Mouse (Mus musculus): ENCODE results near the gene H2afy. TPM values are rescaled to one million over a fixed set of nuclear protein-coding genes. Genes with fewer than 3 reads are reported as not detected.

H2afy gene
- total and polyA plus RNA-seq, 2 experiments from 2014 or later = 169 to 181 TPM

- no peak for TF ChIP-seq CTCF (IDR thresholded peaks at IDR 0.05; ENCODE audit: low read depth)
- Histone ChIP-seq H3K9ac (no peak overlapping the region), H3K4me3 (ENCODE audit: low read depth, low read length) (no peak overlapping the region), H3K27me3 (ENCODE audit: insufficient read depth, low read length) (no peaks in the 10 kb centered on the region), H3K36me3 (ENCODE audit: insufficient read depth) (no peaks in the 10 kb centered on the region), H3K4me2 (ENCODE audit: low read depth) (no peak overlapping the region), H3K9me3 (ENCODE audit: low read length) (no peaks in the 10 kb centered on the region), H3K27ac (ENCODE audit: low read depth, low read length) (no peak overlapping the region), H3K4me1 (ENCODE audit: insufficient read depth) (no peaks in the 10 kb centered on the region)
- ATAC-seq (no peak), DNase-seq (no peak)
- 82% methylated on average over 7 of the region's 7 CpGs for WGBS
Measured at GRCm38 (mm10) chr13:56172106-56172505, 35.9 kb upstream of the H2afy start.

DNA sequence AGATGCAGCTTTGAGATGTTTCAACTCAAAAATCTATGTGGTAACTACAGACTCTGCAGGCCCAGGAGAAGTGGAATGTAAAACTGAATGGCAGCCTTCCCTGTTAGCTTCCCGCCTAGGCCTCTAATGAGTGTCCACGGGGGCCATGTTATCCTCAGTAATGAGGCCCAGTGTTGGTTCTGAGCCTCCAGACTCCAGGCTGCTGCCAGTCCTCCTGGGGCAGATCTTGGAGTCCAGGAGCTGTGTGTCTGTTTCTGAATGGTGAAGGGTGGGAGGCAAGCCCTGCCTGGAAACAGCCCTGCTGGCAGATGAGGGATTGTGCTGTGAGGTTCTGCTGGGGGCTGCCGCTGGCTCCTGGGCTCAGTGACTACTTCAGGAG is 32.2 kb upstream of the H2afy start:
- no peak for DNase-seq
- WGBS = 43% methylated on average over 3 of the region's 3 CpGs
- H3K4me3 ChIP-seq (ENCODE audit: low read depth, low read length) = no peak overlapping the region
- no peak overlapping the region for H3K27ac ChIP-seq (ENCODE audit: low read depth, low read length)
- H3K9me3 ChIP-seq (ENCODE audit: low read length) = no peaks in the 10 kb centered on the region
- no peak overlapping the region for H3K4me2 ChIP-seq (ENCODE audit: low read depth)
- no peak for TF ChIP-seq CTCF (IDR thresholded peaks at IDR 0.05; ENCODE audit: low read depth)
- no peak overlapping the region for H3K9ac ChIP-seq
- peak; percentile 36 for ATAC-seq
- H3K27me3 ChIP-seq (ENCODE audit: insufficient read depth, low read length) = no peaks in the 10 kb centered on the region
- no peaks in the 10 kb centered on the region for H3K4me1 ChIP-seq (ENCODE audit: insufficient read depth)
- H3K36me3 ChIP-seq (ENCODE audit: insufficient read depth) = no peaks in the 10 kb centered on the region

- Histone ChIP-seq H3K4me1 (ENCODE audit: insufficient read depth) (no peaks in the 10 kb centered on the region), H3K27ac (ENCODE audit: low read depth, low read length) (no peak overlapping the region), H3K27me3 (ENCODE audit: insufficient read depth, low read length) (no peaks in the 10 kb centered on the region), H3K36me3 (ENCODE audit: insufficient read depth) (no peaks in the 10 kb centered on the region), H3K9me3 (ENCODE audit: low read length) (no peaks in the 10 kb centered on the region), H3K4me3 (ENCODE audit: low read depth, low read length) (no peak overlapping the region), H3K4me2 (ENCODE audit: low read depth) (no peak overlapping the region), H3K9ac (no peak overlapping the region)
- WGBS = 34% methylated on average over 14 of the region's 14 CpGs
- ATAC-seq = peak; percentile 58
- TF ChIP-seq CTCF (IDR thresholded peaks at IDR 0.05; ENCODE audit: low read depth) = peak; percentile 71
- DNase-seq = peak; percentile 18
Measured at GRCm38 (mm10) chr13:56167446-56168402, 31.6 kb upstream of the H2afy start.

- no peaks in the 10 kb centered on the region for H3K4me1 ChIP-seq (ENCODE audit: insufficient read depth)
Measured at GRCm38 (mm10) chr13:56165561-56165960, 29.4 kb upstream of the H2afy start.

GRCm38 (mm10) chr13:56164372-56164771 is 28.2 kb upstream of the H2afy start:
- H3K27me3 ChIP-seq (ENCODE audit: insufficient read depth, low read length) = no peaks in the 10 kb centered on the region
- no peak overlapping the region for H3K4me3 ChIP-seq (ENCODE audit: low read depth, low read length)
- H3K4me1 ChIP-seq (ENCODE audit: insufficient read depth) = no peaks in the 10 kb centered on the region
- H3K36me3 ChIP-seq (ENCODE audit: insufficient read depth) = no peaks in the 10 kb centered on the region
- H3K27ac ChIP-seq (ENCODE audit: low read depth, low read length) = no peak overlapping the region
- no peak for TF ChIP-seq CTCF (IDR thresholded peaks at IDR 0.05; ENCODE audit: low read depth)
- WGBS = 89% methylated on average over 3 of the region's 3 CpGs
- H3K9me3 ChIP-seq (ENCODE audit: low read length) = no peaks in the 10 kb centered on the region
- ATAC-seq (no peak), DNase-seq (no peak)
- H3K9ac ChIP-seq = no peak overlapping the region
- H3K4me2 ChIP-seq (ENCODE audit: low read depth) = no peak overlapping the region

More at GRCm38 (mm10) chr13:56165561-56165960, 29.4 kb upstream of the H2afy start:
- no peak overlapping the region for H3K4me3 ChIP-seq (ENCODE audit: low read depth, low read length)
- no peak overlapping the region for H3K4me2 ChIP-seq (ENCODE audit: low read depth)
- ATAC-seq = no peak
- 89% methylated on average over 11 of the region's 11 CpGs for WGBS
- TF ChIP-seq CTCF (IDR thresholded peaks at IDR 0.05; ENCODE audit: low read depth) = no peak
- H3K27ac ChIP-seq (ENCODE audit: low read depth, low read length) = no peak overlapping the region
- no peaks in the 10 kb centered on the region for H3K27me3 ChIP-seq (ENCODE audit: insufficient read depth, low read length)
- no peaks in the 10 kb centered on the region for H3K9me3 ChIP-seq (ENCODE audit: low read length)
- DNase-seq = no peak
- H3K9ac ChIP-seq = no peak overlapping the region
- H3K36me3 ChIP-seq (ENCODE audit: insufficient read depth) = no peaks in the 10 kb centered on the region

GRCm38 (mm10) chr13:56163751-56164150 is 27.6 kb upstream of the H2afy start:
- H3K27me3 ChIP-seq (ENCODE audit: insufficient read depth, low read length) = no peaks in the 10 kb centered on the region

GRCm38 (mm10) chr13:56162859-56163258 is 26.7 kb upstream of the H2afy start:
- H3K27ac ChIP-seq (ENCODE audit: low read depth, low read length) = no peak overlapping the region
- H3K27me3 ChIP-seq (ENCODE audit: insufficient read depth, low read length) = no peaks in the 10 kb centered on the region
- H3K9ac ChIP-seq = no peak overlapping the region
- DNase-seq = no peak
- no peak overlapping the region for H3K4me3 ChIP-seq (ENCODE audit: low read depth, low read length)
- no peak for TF ChIP-seq CTCF (IDR thresholded peaks at IDR 0.05; ENCODE audit: low read depth)
- no peaks in the 10 kb centered on the region for H3K4me1 ChIP-seq (ENCODE audit: insufficient read depth)
- no peak for ATAC-seq
- no peak overlapping the region for H3K4me2 ChIP-seq (ENCODE audit: low read depth)
- H3K36me3 ChIP-seq (ENCODE audit: insufficient read depth) = no peaks in the 10 kb centered on the region
- H3K9me3 ChIP-seq (ENCODE audit: low read length) = no peaks in the 10 kb centered on the region
- WGBS = 90% methylated on average over 6 of the region's 6 CpGs

More at GRCm38 (mm10) chr13:56163751-56164150, 27.6 kb upstream of the H2afy start:
- no peaks in the 10 kb centered on the region for H3K36me3 ChIP-seq (ENCODE audit: insufficient read depth)
- H3K4me1 ChIP-seq (ENCODE audit: insufficient read depth) = no peaks in the 10 kb centered on the region
- H3K9me3 ChIP-seq (ENCODE audit: low read length) = no peaks in the 10 kb centered on the region
- H3K4me3 ChIP-seq (ENCODE audit: low read depth, low read length) = no peak overlapping the region
- H3K9ac ChIP-seq = no peak overlapping the region
- no peak overlapping the region for H3K4me2 ChIP-seq (ENCODE audit: low read depth)
- WGBS = 32% methylated on average over 6 of the region's 6 CpGs
- DNase-seq = no peak
- TF ChIP-seq CTCF (IDR thresholded peaks at IDR 0.05; ENCODE audit: low read depth) = no peak
- H3K27ac ChIP-seq (ENCODE audit: low read depth, low read length) = no peak overlapping the region
- ATAC-seq = no peak

Measured in forebrain, postnatal 0 days (tissue).